Mouse (Mus musculus): Measurements from ENCODE around the gene Cpa4. TPM values are rescaled to one million over a fixed set of nuclear protein-coding genes. Genes with fewer than 3 reads are reported as not detected.
A peak's percentile ranks its signal among the peaks of the same experiment; 100 is the strongest.

The Cpa4 gene
- polyA plus RNA-seq, 1 experiment from 2014 or later, result 1.3 TPM

GRCm38 (mm10) chr6:30541009-30541799, 27.0 kb upstream of the Cpa4 start, which contains the start of gene Cpa2:
TSS of gene Cpa2 (plus strand) at chr6:30541582.
- H3K36me3 ChIP-seq (ENCODE audit: control insufficient read depth, insufficient read depth), result no peaks in the 10 kb centered on the region
- H3K27ac ChIP-seq (ENCODE audit: low read length), result peak within 1 kb of the TSS; percentile 10; the same call in 1 of the 2 replicates
- no peak within 1 kb of the TSS for H3K4me2 ChIP-seq (ENCODE audit: low read depth, low read length)
- WGBS, result 70% methylated on average over 11 of the region's 11 CpGs
- no peak within 1 kb of the TSS for H3K9ac ChIP-seq (ENCODE audit: low read length)
- no peak for ATAC-seq (replicated peaks; ENCODE audit: extremely low read depth, insufficient read depth, low FRiP score)
- peaks cover 18% of the 10 kb centered on the region for H3K4me1 ChIP-seq (ENCODE audit: control insufficient read depth, insufficient read depth, low read length)
- H3K27me3 ChIP-seq (ENCODE audit: control insufficient read depth, insufficient read depth, low read length), result no peaks in the 10 kb centered on the region
- no peak within 1 kb of the TSS for H3K4me3 ChIP-seq (ENCODE audit: low read length)
- 0 out of 2 replicates have a peak, but pooled peaks cover 3% of the 10 kb centered on the region for H3K9me3 ChIP-seq (replicated peaks; ENCODE audit: control insufficient read depth, low read length)

- WGBS, result 39% methylated on average over 6 of the region's 6 CpGs
- no peak overlapping the region for H3K27ac ChIP-seq (ENCODE audit: low read length)
- H3K9me3 ChIP-seq (replicated peaks; ENCODE audit: control insufficient read depth, low read length), result 0 out of 2 replicates have a peak, but pooled peaks cover 3% of the 10 kb centered on the region
- H3K36me3 ChIP-seq (ENCODE audit: control insufficient read depth, insufficient read depth), result no peaks in the 10 kb centered on the region
- no peaks in the 10 kb centered on the region for H3K27me3 ChIP-seq (ENCODE audit: control insufficient read depth, insufficient read depth, low read length)
- H3K9ac ChIP-seq (ENCODE audit: low read length), result no peak overlapping the region
- H3K4me3 ChIP-seq (ENCODE audit: low read length), result no peak overlapping the region
- ATAC-seq (replicated peaks; ENCODE audit: extremely low read depth, insufficient read depth, low FRiP score), result no peak
- no peak overlapping the region for H3K4me2 ChIP-seq (ENCODE audit: low read depth, low read length)
- peaks cover 27% of the 10 kb centered on the region for H3K4me1 ChIP-seq (ENCODE audit: control insufficient read depth, insufficient read depth, low read length)
These were observed 25.9 kb upstream of the Cpa4 start for GRCm38 (mm10) chr6:30542277-30542676.

DNA sequence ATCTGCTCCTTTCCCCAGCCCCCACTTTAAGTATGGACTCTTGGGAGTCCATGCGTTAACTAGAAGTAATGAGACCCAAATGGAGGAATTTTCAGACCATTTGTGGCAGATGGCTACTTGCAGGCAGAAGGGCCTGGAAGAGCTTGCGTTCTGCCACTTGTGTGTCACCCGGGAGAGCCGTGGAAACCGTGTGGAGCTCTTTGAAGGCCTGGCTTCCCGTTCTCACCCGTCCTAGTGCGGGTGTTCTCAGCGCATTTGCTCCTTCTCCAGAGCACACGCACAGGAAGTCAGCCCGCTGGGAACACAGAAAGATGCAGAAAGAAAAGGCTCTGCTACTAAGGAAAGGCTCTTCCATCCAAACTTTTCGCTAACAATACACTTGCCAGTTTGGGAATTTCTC, 25.1 kb upstream of the Cpa4 start:
- no peaks in the 10 kb centered on the region for H3K27me3 ChIP-seq (ENCODE audit: control insufficient read depth, insufficient read depth, low read length)
- no peaks in the 10 kb centered on the region for H3K36me3 ChIP-seq (ENCODE audit: control insufficient read depth, insufficient read depth)
- H3K9ac ChIP-seq (ENCODE audit: low read length), result no peak overlapping the region
- H3K4me2 ChIP-seq (ENCODE audit: low read depth, low read length), result no peak overlapping the region
- H3K27ac ChIP-seq (ENCODE audit: low read length), result no peak overlapping the region
- H3K4me1 ChIP-seq (ENCODE audit: control insufficient read depth, insufficient read depth, low read length), result peaks cover 30% of the 10 kb centered on the region
- WGBS, result 44% methylated on average over 12 of the region's 12 CpGs
- ATAC-seq (replicated peaks; ENCODE audit: extremely low read depth, insufficient read depth, low FRiP score), result no peak
- H3K4me3 ChIP-seq (ENCODE audit: low read length), result no peak overlapping the region
- 0 out of 2 replicates have a peak, but pooled peaks cover 3% of the 10 kb centered on the region for H3K9me3 ChIP-seq (replicated peaks; ENCODE audit: control insufficient read depth, low read length)

DNA sequence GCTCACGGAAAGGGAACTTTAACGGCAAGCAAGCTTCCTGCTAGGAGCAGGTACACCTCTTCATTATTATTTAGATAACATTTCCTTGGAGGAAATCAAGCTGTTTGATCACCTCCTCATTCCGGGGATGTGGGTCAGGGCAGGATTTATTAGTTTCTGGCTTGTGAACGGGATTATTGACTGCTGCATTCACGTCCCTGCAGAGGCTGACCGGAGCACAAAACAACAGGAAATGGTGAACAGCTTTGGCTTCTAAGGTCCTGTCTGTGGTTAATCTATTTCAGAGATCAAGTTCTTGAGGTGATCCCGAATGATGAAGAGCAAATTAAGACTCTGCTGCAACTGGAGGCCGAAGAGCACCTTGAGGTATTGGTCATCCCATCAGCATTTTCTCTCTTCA, 24.3 kb upstream of the Cpa4 start:
- Histone ChIP-seq H3K4me2 (ENCODE audit: low read depth, low read length) (no peak overlapping the region), H3K4me3 (ENCODE audit: low read length) (no peak overlapping the region), H3K4me1 (ENCODE audit: control insufficient read depth, insufficient read depth, low read length) (peaks cover 32% of the 10 kb centered on the region), H3K36me3 (ENCODE audit: control insufficient read depth, insufficient read depth) (no peaks in the 10 kb centered on the region), H3K9ac (ENCODE audit: low read length) (no peak overlapping the region; the same call in 1 of the 2 replicates), H3K9me3 (replicated peaks; ENCODE audit: control insufficient read depth, low read length) (0 out of 2 replicates have a peak, but pooled peaks cover 3% of the 10 kb centered on the region), H3K27me3 (ENCODE audit: control insufficient read depth, insufficient read depth, low read length) (no peaks in the 10 kb centered on the region), H3K27ac (ENCODE audit: low read length) (no peak overlapping the region)
- ATAC-seq (replicated peaks; ENCODE audit: extremely low read depth, insufficient read depth, low FRiP score), result no peak
- WGBS, result 59% methylated on average over 8 of the region's 8 CpGs

DNA sequence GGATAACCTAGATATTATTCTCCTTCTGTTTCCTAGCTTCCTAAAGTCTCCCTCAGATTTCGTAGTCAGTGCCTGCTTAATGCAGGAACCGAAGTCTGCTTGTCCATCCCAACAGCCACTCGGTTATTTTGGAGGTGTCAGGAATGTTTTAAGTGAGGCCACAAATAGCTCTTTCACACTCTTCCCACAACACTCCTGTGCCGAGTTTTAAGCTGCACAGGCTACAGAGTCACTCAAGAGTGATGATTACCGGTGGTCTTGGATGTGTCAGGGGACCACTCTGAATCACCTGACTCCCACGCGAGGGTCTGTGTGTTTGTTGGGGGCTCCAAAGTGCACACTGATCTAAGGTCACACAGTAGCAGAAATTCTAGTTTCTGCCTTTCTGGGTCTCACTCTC, 22.5 kb upstream of the Cpa4 start:
- peak; percentile 84 for ATAC-seq (replicated peaks; ENCODE audit: extremely low read depth, insufficient read depth, low FRiP score)
- 42% methylated on average over 7 of the region's 7 CpGs for WGBS
- Histone ChIP-seq H3K4me1 (ENCODE audit: control insufficient read depth, insufficient read depth, low read length) (peaks cover 38% of the 10 kb centered on the region), H3K4me3 (ENCODE audit: low read length) (no peak overlapping the region), H3K27ac (ENCODE audit: low read length) (peak overlapping the region; percentile 91), H3K27me3 (ENCODE audit: control insufficient read depth, insufficient read depth, low read length) (no peaks in the 10 kb centered on the region), H3K9ac (ENCODE audit: low read length) (peak overlapping the region; percentile 12; the same call in 1 of the 2 replicates), H3K4me2 (ENCODE audit: low read depth, low read length) (peak overlapping the region; percentile 20), H3K9me3 (replicated peaks; ENCODE audit: control insufficient read depth, low read length) (no peaks in the 10 kb centered on the region), H3K36me3 (ENCODE audit: control insufficient read depth, insufficient read depth) (no peaks in the 10 kb centered on the region)

DNA sequence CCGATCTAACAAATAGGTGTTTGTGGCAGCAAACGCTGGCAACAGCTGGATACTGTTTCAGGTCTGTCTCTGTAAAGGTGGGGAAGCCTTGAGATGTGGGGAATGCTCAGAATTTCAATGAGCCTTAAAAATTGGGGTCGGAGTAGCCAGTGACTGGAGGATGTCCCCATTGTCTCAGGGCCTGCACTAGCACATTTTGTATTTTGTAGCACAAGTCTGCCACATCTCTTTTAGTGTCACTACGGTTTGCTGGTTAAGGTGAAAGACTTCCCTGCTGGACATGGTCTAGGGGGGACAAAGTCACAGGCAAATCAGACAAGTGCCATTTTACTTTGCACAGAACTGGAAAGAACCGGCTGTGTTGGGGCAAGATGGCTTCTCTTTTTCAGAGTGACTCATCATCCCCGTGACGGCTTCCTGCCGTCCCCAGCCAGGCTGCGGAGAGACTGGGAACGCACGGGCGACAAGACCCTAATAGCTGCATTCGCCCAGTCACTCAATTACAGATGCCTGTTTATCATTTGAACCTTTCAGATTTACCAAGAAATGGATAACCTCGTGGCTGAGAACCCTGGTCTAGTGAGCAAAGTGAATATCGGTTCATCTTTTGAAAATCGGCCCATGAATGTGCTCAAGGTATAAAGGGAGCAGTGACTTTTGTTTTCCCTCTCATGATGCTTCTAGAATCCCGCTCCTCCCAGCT, 21.4 kb upstream of the Cpa4 start:
- ATAC-seq (replicated peaks; ENCODE audit: extremely low read depth, insufficient read depth, low FRiP score), result no peak
- Histone ChIP-seq H3K4me1 (ENCODE audit: control insufficient read depth, insufficient read depth, low read length) (peaks cover 38% of the 10 kb centered on the region), H3K36me3 (ENCODE audit: control insufficient read depth, insufficient read depth) (no peaks in the 10 kb centered on the region), H3K4me2 (ENCODE audit: low read depth, low read length) (peak overlapping the region; percentile 63), H3K4me3 (ENCODE audit: low read length) (peak overlapping the region; percentile 40), H3K9ac (ENCODE audit: low read length) (peak overlapping the region; percentile 57), H3K27me3 (ENCODE audit: control insufficient read depth, insufficient read depth, low read length) (no peaks in the 10 kb centered on the region), H3K9me3 (replicated peaks; ENCODE audit: control insufficient read depth, low read length) (no peaks in the 10 kb centered on the region), H3K27ac (ENCODE audit: low read length) (peak overlapping the region; percentile 91)
- 19% methylated on average over 17 of the region's 17 CpGs for WGBS

DNA sequence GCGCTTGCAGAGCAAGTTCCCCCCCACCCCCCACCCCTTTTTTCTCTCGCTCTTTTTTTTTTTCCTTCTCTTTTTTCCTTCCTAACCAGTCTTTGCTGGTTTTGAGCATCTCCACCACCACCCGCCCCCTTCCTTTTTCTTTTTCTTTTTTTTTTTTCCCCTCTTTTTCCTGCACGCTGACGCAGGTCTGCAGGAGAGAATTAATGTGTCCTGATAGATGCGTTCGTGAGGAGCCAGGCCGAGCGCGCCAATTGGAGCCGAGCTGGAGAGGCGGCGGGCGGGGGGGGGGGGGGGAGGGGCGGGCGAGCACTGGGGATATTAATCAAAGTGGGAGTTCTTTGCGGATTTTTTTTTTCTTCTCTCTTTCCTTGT, 20.9 kb upstream of the Cpa4 start:
- Histone ChIP-seq H3K36me3 (ENCODE audit: control insufficient read depth, insufficient read depth) (no peaks in the 10 kb centered on the region), H3K27me3 (ENCODE audit: control insufficient read depth, insufficient read depth, low read length) (no peaks in the 10 kb centered on the region), H3K4me1 (ENCODE audit: control insufficient read depth, insufficient read depth, low read length) (peaks cover 38% of the 10 kb centered on the region), H3K4me2 (ENCODE audit: low read depth, low read length) (peak overlapping the region; percentile 63), H3K9me3 (replicated peaks; ENCODE audit: control insufficient read depth, low read length) (no peaks in the 10 kb centered on the region), H3K9ac (ENCODE audit: low read length) (peak overlapping the region; percentile 57), H3K4me3 (ENCODE audit: low read length) (peak overlapping the region; percentile 40), H3K27ac (ENCODE audit: low read length) (peak overlapping the region; percentile 91)
- WGBS, result 1% methylated on average over 16 of the region's 17 CpGs
- ATAC-seq (replicated peaks; ENCODE audit: extremely low read depth, insufficient read depth, low FRiP score), result 0 out of 2 replicates have a peak, but pooled peaks have one; percentile 41

DNA sequence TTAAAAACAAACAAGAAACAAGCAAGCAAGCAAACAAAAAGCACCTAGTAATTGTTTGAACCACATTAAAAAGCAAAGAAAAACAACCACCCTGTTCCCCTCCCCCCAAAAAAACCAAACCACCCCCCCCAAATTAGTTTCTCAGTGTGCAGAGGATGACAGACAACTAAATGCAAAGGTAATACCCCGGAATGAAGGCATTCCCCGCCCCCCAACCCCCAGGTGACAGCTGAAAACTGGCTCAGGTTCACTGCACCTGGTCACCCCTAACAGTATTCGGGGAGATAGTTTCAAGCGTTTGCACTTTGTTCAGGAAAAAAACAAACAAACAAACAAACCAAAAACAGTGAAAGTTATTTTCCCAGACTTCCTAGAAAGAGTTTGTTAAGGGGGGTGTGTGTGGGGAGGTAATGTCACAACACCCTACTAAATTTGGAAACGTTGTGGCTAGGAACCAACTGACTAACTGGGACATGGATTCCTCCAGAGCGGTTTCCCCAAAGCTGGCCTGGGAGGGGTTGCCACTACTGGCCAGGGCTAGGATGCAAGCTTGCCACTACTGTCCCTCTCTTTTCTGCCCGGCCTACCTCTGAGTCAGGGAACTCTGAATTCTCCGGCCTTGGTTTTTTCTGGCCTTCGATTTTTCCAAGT, 20.4 kb upstream of the Cpa4 start:
- Histone ChIP-seq H3K4me1 (ENCODE audit: control insufficient read depth, insufficient read depth, low read length) (peaks cover 41% of the 10 kb centered on the region), H3K36me3 (ENCODE audit: control insufficient read depth, insufficient read depth) (no peaks in the 10 kb centered on the region), H3K4me3 (ENCODE audit: low read length) (peak overlapping the region; percentile 40), H3K27ac (ENCODE audit: low read length) (peak overlapping the region; percentile 9), H3K9ac (ENCODE audit: low read length) (peak overlapping the region; percentile 57), H3K9me3 (replicated peaks; ENCODE audit: control insufficient read depth, low read length) (no peaks in the 10 kb centered on the region), H3K27me3 (ENCODE audit: control insufficient read depth, insufficient read depth, low read length) (no peaks in the 10 kb centered on the region), H3K4me2 (ENCODE audit: low read depth, low read length) (peak overlapping the region; percentile 63)
- ATAC-seq (replicated peaks; ENCODE audit: extremely low read depth, insufficient read depth, low FRiP score), result no peak
- 34% methylated on average over 9 of the region's 9 CpGs for WGBS

Data from heart, embryonic 16.5 days (tissue).